Mouse (Mus musculus) ES-Bruce4 (cell line): ENCODE data around the gene Dlx5.

ENCODE experiments used
- CTCF ChIP-seq: IDR thresholded peaks from one replicate; pipeline ENCODE4 v1.8.1; 2011; ENCODE audit warnings: low read depth, low read length
- POLR2A ChIP-seq: IDR thresholded peaks from one replicate; pipeline ENCODE4 v1.8.1; 2011; ENCODE audit warnings: low read length; ENCODE audit not compliant: insufficient read depth

GRCm38 (mm10) chr6:6849744-6850143, 32.1 kb downstream of the Dlx5 start:
- TF ChIP-seq POLR2A, result no peak
- TF ChIP-seq CTCF, result no peak
